Mouse (Mus musculus) forebrain, postnatal 0 days (tissue): ENCODE results near the gene Ptprn2. TPM values are rescaled to one million over a fixed set of nuclear protein-coding genes. Genes with fewer than 3 reads are reported as not detected.

Experiments used
- ATAC-seq: fragments of 200-750 bp; cut with Nextera tagmentation; 2 replicates; pipeline ENCODE4 v1.8.0; 2017; ENCODE audit warnings: mild to moderate bottlenecking, moderate library complexity
- DNase-seq: peaks from one replicate; pipeline ENCODE4 v3.0.0-alpha.2; 2015
- H3K27ac ChIP-seq: fragments of 300-500 bp; sonication (generic); 2 replicates; pipeline ENCODE4 v1.5.1; 2014; ENCODE audit warnings: low read depth, mild to moderate bottlenecking, antibody characterized with exemption, low read length, moderate library complexity, mixed read lengths
- H3K27me3 ChIP-seq: fragments of 300-500 bp; sonication (generic); 2 replicates; pipeline ENCODE4 v1.6.1; 2014; ENCODE audit warnings: mild to moderate bottlenecking, low read length, mixed read lengths; ENCODE audit not compliant: insufficient read depth
- H3K36me3 ChIP-seq: fragments of 300-500 bp; sonication (generic); 2 replicates; pipeline ENCODE4 v1.6.1; 2014; ENCODE audit warnings: mild to moderate bottlenecking, moderate library complexity; ENCODE audit not compliant: insufficient read depth
- H3K4me1 ChIP-seq: fragments of 300-500 bp; sonication (generic); 2 replicates; pipeline ENCODE4 v1.6.1; 2014; ENCODE audit warnings: antibody characterized with exemption; ENCODE audit not compliant: insufficient read depth
- H3K4me2 ChIP-seq: fragments of 300-500 bp; sonication (generic); 2 replicates; pipeline ENCODE4 v1.6.1; 2014; ENCODE audit warnings: low read depth, mild to moderate bottlenecking, moderate library complexity
- H3K4me3 ChIP-seq: fragments of 300-500 bp; sonication (generic); 2 replicates; pipeline ENCODE4 v1.5.1; 2014; ENCODE audit warnings: low read depth, low read length, mixed read lengths
- H3K9ac ChIP-seq: fragments of 300-500 bp; sonication (generic); 2 replicates; pipeline ENCODE4 v1.6.1; 2014; ENCODE audit warnings: mild to moderate bottlenecking
- H3K9me3 ChIP-seq: fragments of 300-500 bp; sonication (generic); 2 replicates; pipeline ENCODE4 v1.6.1; 2016; ENCODE audit warnings: low read length
- CTCF ChIP-seq: sonication (generic); IDR thresholded peaks from 2 replicates; pipeline ENCODE4 v1.5.1; 2016; ENCODE audit warnings: antibody characterized with exemption, control low read depth, low read depth
- WGBS: fragments of 180-500 bp; shearing (Covaris S2); extraction: QIAGEN DNeasy Blood & Tissue Kit; methylation state at CpG from one replicate; pipeline ENCODE4 v1.1.7; 2014; 5-methylcytosine and 5-hydroxymethylcytosine counted together
- polyA plus RNA-seq: library from polyadenylated mRNA; unstranded; fragments of >200 nt; fragmentation: Nextera tagmentation; extraction: Ambion mirVana; gene quantifications from 2 replicates; pipeline ENCODE4 v1.2.1, GENCODE M21; 2015
- total RNA-seq: library from RNA; depleted of rRNA; stranded (reverse); fragments of >200 nt; gene quantifications from 2 replicates; pipeline ENCODE4 v1.2.3, GENCODE M21; 2014

Gene Ptprn2
- total and polyA plus RNA-seq, 2 experiments from 2014 or later, result 15.9 to 91.1 TPM

DNA sequence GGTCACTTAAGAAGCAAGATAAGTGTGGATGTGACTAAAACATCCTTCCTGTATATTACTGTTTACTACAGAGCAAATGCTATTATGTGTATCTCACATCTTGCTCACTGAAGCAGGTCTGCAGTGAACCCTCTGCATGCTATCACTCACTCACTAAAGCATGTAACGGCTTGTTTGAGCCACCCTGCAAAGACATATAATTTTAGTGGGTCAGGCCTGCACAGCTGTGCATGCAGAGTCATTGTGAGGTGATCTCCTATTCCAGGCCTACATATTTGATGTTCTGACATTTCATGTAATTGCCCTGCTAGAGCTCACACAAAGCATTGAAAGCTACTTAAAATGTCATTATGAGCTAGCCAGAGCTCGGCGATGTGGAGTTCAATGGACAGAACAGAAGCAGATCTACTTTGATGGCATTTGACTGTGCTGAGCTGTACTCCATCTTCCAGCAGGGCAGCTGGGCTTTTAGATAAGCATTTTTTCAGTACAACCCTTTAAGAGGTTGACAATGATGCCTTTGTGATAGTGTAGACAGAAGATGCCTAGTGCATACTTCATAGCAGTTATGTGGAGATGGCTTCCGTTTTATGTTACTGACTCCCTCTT is 377.9 kb downstream of the Ptprn2 start:
- no peak for DNase-seq
- no peaks in the 10 kb centered on the region for H3K9me3 ChIP-seq
- H3K27ac ChIP-seq, result no peak overlapping the region
- ATAC-seq, result peak; percentile 45
- no peak overlapping the region for H3K4me3 ChIP-seq
- H3K27me3 ChIP-seq, result no peaks in the 10 kb centered on the region
- 57% methylated on average over 4 of the region's 4 CpGs for WGBS
- no peak overlapping the region for H3K4me2 ChIP-seq
- no peaks in the 10 kb centered on the region for H3K36me3 ChIP-seq
- TF ChIP-seq CTCF, result no peak
- no peaks in the 10 kb centered on the region for H3K4me1 ChIP-seq
- H3K9ac ChIP-seq, result no peak overlapping the region

DNA sequence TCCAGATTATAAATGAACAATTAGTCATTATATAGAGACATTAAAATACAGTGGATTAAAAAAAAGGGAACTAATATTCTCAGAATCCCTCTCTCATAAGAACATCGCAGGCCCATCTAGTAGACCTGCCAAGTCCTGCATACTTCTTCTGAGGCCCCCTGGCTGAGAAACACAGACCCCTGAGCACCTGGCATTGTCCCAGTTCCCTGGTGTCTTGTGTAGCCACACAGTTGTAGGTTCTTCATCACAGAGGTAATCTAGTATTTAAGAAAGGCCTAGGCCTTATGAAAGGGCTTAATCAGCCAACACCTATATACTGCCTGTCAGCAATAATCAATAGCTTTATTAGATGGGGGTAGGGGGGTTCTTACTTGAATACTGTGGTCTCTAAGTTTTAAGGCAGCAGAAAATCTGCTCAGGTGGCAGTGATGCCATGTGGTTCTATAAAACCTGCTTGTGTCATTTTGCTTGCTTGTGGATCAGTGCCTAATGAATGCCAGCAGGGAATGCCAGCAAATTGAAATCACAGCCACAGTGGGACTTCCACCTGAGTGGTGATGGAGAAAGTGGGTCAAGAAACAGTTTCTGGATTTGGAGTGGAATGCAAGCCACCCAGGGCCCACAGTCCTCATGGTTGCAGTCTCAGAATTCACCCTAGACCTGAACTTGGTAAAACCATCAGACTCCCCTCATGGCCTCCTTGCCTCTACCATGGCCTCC is 388.5 kb downstream of the Ptprn2 start:
- Histone ChIP-seq H3K4me2 (no peak overlapping the region), H3K27ac (no peak overlapping the region), H3K27me3 (no peaks in the 10 kb centered on the region), H3K4me1 (no peaks in the 10 kb centered on the region), H3K4me3 (no peak overlapping the region), H3K9me3 (no peaks in the 10 kb centered on the region), H3K36me3 (0 out of 2 replicates have a peak, but pooled peaks cover 7% of the 10 kb centered on the region), H3K9ac (no peak overlapping the region)
- ATAC-seq (no peak), DNase-seq (no peak)
- 84% methylated on average over 1 of the region's 1 CpGs for WGBS
- no peak for TF ChIP-seq CTCF

DNA sequence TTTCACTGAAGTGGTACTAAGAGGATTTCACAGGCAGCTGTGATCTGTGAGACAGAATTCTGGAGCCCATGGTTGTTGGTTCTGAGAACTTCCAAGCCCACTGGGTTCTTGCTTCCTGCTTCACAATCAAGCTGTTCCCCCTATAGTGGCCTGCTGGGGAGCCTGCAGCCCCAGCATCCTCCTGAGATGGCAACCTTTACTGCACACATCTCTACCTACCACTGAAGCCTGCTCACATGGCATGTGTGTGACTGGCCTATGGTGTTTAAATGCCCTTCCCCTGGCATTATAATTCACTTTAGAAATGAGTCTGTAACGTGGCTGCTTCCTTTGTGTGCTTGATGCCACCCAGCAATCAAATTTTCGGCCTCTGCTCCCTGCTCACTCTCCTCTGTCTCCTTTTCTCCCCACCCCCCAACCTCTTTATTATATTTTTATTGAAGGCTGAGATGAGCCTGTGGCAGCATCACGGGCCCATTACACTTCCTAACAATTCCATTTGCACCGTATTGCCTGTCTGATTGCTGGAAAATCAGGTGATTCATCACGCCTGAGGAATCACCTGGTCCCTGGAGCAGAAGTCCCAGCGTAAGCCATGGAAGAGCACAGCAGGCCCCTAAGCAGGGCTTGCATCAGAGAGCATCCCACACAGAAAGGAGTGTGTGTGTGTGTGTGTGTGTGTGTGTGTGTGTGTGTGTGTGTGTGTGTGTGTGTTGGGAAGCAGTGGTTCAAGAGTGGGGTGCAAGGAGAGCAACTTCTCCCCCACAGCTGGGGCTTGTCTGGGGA is 402.2 kb downstream of the Ptprn2 start:
- no peak overlapping the region for H3K4me2 ChIP-seq
- no peak overlapping the region for H3K4me3 ChIP-seq
- H3K27ac ChIP-seq, result peak overlapping the region; percentile 50; the same call in 1 of the 2 replicates
- no peaks in the 10 kb centered on the region; the same call in 1 of the 2 replicates for H3K4me1 ChIP-seq
- no peaks in the 10 kb centered on the region for H3K27me3 ChIP-seq
- H3K9me3 ChIP-seq, result no peaks in the 10 kb centered on the region
- H3K9ac ChIP-seq, result no peak overlapping the region
- H3K36me3 ChIP-seq, result no peaks in the 10 kb centered on the region
- peak; percentile 60 for ATAC-seq
- no peak for TF ChIP-seq CTCF
- 54% methylated on average over 6 of the region's 6 CpGs for WGBS
- DNase-seq, result no peak

DNA sequence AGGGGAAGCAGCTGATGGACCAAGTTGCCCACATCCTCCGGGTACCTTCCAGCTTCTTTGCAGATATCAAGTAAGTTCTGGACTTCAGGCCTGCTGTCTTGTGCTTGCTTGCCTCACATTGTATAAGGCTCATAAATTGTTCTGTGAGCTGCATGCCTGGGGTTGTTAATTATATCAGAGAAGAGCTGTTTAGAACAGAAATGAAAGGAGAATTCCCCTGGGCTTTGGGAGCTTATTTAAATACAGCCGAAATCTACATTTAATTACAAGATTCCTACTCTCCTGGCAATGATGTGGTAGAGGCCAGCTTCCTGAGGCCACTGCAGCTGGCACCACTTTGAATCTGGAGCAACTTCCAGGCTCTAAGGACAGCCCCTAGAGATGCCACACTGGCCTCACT is 403.3 kb downstream of the Ptprn2 start:
- no peak for TF ChIP-seq CTCF
- no peak for DNase-seq
- no peaks in the 10 kb centered on the region for H3K27me3 ChIP-seq
- 56% methylated on average over 2 of the region's 2 CpGs for WGBS
- H3K9me3 ChIP-seq, result no peaks in the 10 kb centered on the region
- no peak overlapping the region for H3K9ac ChIP-seq
- no peak overlapping the region for H3K27ac ChIP-seq
- H3K36me3 ChIP-seq, result no peaks in the 10 kb centered on the region
- H3K4me1 ChIP-seq, result no peaks in the 10 kb centered on the region; the same call in 1 of the 2 replicates
- no peak for ATAC-seq
- no peak overlapping the region for H3K4me3 ChIP-seq
- no peak overlapping the region for H3K4me2 ChIP-seq

DNA sequence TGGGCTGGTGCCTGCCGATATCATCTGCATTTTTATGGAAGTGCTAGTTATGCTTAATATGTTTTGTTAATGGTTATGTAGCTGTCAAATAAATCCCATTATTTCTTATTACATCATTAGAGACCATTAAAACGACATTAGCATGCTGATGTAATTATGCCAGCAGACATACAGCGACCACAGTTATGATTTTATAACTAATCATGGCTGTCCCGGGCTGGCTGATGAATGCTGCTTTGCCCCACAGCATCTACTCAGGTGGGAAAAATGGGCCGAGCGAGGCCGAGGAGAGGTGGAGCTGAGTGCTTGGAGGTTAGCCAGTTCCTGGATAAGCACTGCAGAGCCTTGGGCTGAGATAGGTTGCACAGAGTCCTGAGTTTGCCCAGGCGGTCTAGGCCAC is 407.1 kb downstream of the Ptprn2 start:
- Histone ChIP-seq H3K27me3 (no peaks in the 10 kb centered on the region), H3K4me2 (no peak overlapping the region), H3K27ac (no peak overlapping the region), H3K9me3 (no peaks in the 10 kb centered on the region), H3K4me1 (no peaks in the 10 kb centered on the region; the same call in 1 of the 2 replicates), H3K4me3 (no peak overlapping the region), H3K36me3 (no peaks in the 10 kb centered on the region), H3K9ac (no peak overlapping the region)
- WGBS, result 81% methylated on average over 8 of the region's 8 CpGs
- DNase-seq (no peak), ATAC-seq (no peak)
- no peak for TF ChIP-seq CTCF

DNA sequence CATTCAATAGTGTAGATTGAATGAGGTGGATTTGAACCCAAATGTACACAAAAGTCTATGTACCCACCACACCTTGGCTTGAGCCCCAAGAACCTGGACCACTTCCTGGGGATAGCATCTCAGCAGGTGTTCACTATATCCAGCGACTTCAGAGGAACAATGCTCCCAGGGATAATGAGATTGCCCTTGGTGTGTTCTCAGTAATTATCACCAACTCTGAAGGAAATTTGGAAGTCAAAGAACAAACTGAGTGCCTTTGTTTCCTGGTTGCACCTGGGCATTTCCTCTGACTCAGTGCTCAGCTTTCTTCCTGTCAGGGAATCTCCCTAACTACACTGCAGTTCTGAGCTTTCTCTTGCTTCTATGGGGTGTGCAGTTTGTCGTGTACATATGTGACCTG is 411.1 kb downstream of the Ptprn2 start:
- Histone ChIP-seq H3K36me3 (peaks cover 5% of the 10 kb centered on the region; the same call in 1 of the 2 replicates), H3K9ac (no peak overlapping the region), H3K4me3 (no peak overlapping the region), H3K9me3 (no peaks in the 10 kb centered on the region), H3K4me2 (no peak overlapping the region), H3K27ac (no peak overlapping the region), H3K27me3 (no peaks in the 10 kb centered on the region), H3K4me1 (no peaks in the 10 kb centered on the region)
- ATAC-seq (no peak), DNase-seq (no peak)
- no peak for TF ChIP-seq CTCF
- WGBS, result 52% methylated on average over 2 of the region's 2 CpGs

DNA sequence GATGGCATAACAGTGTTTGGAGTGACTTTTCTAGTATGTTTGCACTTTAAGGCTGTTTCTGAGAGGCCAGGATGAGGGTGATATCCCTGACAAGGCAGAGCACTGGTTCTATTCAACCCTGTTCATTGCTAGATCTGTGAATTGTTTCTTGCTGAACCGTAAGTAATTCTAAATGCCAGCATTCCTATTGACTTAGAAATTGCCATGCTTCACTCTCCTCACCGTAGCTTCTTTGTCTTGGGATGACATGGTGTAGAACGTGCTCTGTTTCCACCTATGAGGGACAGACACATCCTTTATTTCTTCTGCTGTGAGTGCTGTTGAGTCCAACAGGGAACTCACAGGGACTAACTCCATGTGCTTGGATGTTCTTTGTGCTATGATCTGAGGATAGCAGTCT is 416.3 kb downstream of the Ptprn2 start:
- no peak overlapping the region for H3K27ac ChIP-seq
- no peaks in the 10 kb centered on the region for H3K27me3 ChIP-seq
- peaks cover 5% of the 10 kb centered on the region; the same call in 1 of the 2 replicates for H3K36me3 ChIP-seq
- no peak overlapping the region for H3K4me3 ChIP-seq
- DNase-seq, result no peak
- WGBS, result 25% methylated on average over 3 of the region's 3 CpGs
- no peak for ATAC-seq
- no peaks in the 10 kb centered on the region for H3K4me1 ChIP-seq
- H3K9me3 ChIP-seq, result no peaks in the 10 kb centered on the region
- H3K4me2 ChIP-seq, result no peak overlapping the region
- no peak overlapping the region for H3K9ac ChIP-seq
- no peak for TF ChIP-seq CTCF
